Mouse (Mus musculus) E14TG2a.4 (cell line): ENCODE results near the gene Stra6.

Source experiments
- CTCF ChIP-seq: conservative IDR thresholded peaks from 2 replicates; pipeline ENCODE4 v1.5.1; 2014; ENCODE audit warnings: low read length
- NANOG ChIP-seq: IDR thresholded peaks from 2 replicates; pipeline ENCODE4 v1.6.1; 2014; ENCODE audit warnings: borderline replicate concordance, low read length, mixed read lengths

DNA sequence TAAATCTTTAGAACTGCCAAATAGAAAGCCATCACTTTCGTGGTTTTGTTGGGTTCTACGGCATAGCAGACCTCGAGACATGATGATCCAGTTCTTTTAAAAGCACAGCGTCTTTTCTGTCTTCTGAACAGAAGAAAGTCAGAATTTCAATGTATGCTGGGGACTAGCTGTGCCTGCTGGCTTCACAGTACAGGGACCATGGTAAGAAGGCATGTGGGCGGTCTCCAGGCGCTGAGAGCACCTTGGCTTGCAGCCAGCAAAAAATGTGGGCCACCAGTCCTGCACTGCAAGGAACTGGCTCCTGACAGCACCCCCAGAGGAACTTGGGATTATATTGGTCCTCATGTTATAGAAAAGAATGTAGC is 3.1 kb downstream of the Stra6 start:
- no peak for TF ChIP-seq CTCF
- TF ChIP-seq NANOG, result no peak
